Mouse (Mus musculus): Measurements from ENCODE around the gene Zfp981. TPM values are rescaled to one million over a fixed set of nuclear protein-coding genes. Genes with fewer than 3 reads are reported as not detected.
"Not testable (repeated sequence)": the region's sequence is repeated elsewhere in the genome, so short reads cannot be mapped to it uniquely, and the experiment has no call there.

Gene Zfp981
- polyA plus RNA-seq, 1 experiment, result 26.1 TPM

DNA sequence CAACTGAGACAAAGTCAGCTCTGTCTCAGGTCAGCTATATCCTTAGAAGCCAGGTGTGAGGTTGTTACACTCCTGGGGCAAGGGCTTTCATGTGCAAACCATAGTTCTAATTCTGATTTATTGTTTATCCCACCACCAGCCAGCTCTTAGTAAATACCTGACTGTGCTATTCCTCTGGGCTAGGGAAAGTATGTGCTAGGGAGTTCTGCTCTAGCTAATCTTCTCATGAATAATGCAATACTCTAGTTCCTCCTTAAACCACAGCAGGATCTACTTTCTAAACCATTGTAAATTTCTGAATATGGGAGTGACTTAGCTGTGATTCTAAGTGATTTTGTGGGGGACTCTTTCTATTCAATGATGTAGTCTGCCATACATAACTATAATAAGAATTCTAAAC is 9.4 kb upstream of the Zfp981 start:
- Histone ChIP-seq H3K4me3 (replicated peaks; ENCODE audit: control insufficient read depth, low read depth, low read length) (no peak overlapping the region), H3K27ac (ENCODE audit: control insufficient read depth, insufficient read depth, low read depth, low read length, poor library complexity) (no peak overlapping the region), H3K4me1 (ENCODE audit: control insufficient read depth, insufficient read depth, low read length) (no peaks in the 10 kb centered on the region)
- TF ChIP-seq CTCF (IDR thresholded peaks at IDR 0.05; ENCODE audit: control insufficient read depth, insufficient read depth, low read length), result no peak
- no peak for TF ChIP-seq POLR2A (IDR thresholded peaks at IDR 0.05; ENCODE audit: borderline replicate concordance, control insufficient read depth, low read depth, low read length)

DNA sequence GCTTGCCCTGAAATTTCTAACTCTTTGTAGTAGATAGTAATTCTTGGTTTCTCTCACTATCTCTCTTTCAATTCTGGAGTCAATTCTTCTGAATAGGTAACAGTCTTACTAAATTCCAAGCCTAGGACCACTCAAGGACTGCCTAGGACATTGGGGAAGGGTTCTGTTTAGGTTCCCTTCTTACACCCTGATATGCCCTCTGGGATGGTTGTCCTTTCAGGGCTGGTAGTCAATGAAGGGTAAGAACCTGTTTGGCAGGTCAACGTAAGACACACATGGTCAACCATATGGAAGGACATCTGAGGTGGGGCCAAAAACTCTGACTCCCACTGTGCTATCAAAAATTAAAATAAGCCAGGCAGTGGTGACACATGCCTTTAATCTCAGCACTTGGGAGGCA is 9.0 kb upstream of the Zfp981 start:
- TF ChIP-seq CTCF (IDR thresholded peaks at IDR 0.05; ENCODE audit: control insufficient read depth, insufficient read depth, low read length) (no peak), POLR2A (IDR thresholded peaks at IDR 0.05; ENCODE audit: borderline replicate concordance, control insufficient read depth, low read depth, low read length) (no peak)
- Histone ChIP-seq H3K4me3 (replicated peaks; ENCODE audit: control insufficient read depth, low read depth, low read length) (no peak overlapping the region), H3K27ac (ENCODE audit: control insufficient read depth, insufficient read depth, low read depth, low read length, poor library complexity) (no peak overlapping the region), H3K4me1 (ENCODE audit: control insufficient read depth, insufficient read depth, low read length) (no peaks in the 10 kb centered on the region)
- WGBS, result 46% methylated on average over 1 of the region's 1 CpGs

- not testable (repeated sequence) for H3K4me3 ChIP-seq (replicated peaks; ENCODE audit: control insufficient read depth, low read depth, low read length); H3K27ac ChIP-seq (ENCODE audit: control insufficient read depth, insufficient read depth, low read depth, low read length, poor library complexity); H3K4me1 ChIP-seq (ENCODE audit: control insufficient read depth, insufficient read depth, low read length)
- WGBS, result 77% methylated on average over 6 of the region's 6 CpGs
Observed at GRCm38 (mm10) chr4:146493319-146493907, 8.4 kb upstream of the Zfp981 start.

DNA sequence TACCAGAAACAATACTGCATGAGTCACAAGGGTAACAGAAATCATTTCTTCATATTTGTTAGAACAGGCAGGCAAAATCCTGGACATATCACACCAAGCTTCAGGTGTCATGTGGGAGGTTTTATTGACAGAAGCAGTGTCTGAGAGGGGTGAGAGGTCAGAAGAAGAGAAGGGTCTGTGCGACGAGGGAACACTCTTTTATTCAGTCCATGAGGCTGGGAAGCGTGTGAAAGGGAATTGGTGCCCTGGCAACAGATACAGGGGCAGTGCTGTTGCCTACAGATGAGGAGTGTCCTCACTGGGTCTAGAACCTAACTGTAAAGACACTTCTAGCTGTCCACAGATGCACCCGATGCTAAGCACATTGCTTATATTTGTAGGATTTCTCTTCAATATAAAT is 6.8 kb upstream of the Zfp981 start:
- 63% methylated on average over 4 of the region's 4 CpGs for WGBS
- no peak overlapping the region for H3K4me3 ChIP-seq (replicated peaks; ENCODE audit: control insufficient read depth, low read depth, low read length)
- no peaks in the 10 kb centered on the region for H3K4me1 ChIP-seq (ENCODE audit: control insufficient read depth, insufficient read depth, low read length)
- TF ChIP-seq POLR2A (IDR thresholded peaks at IDR 0.05; ENCODE audit: borderline replicate concordance, control insufficient read depth, low read depth, low read length) (no peak), CTCF (IDR thresholded peaks at IDR 0.05; ENCODE audit: control insufficient read depth, insufficient read depth, low read length) (no peak)
- H3K27ac ChIP-seq (ENCODE audit: control insufficient read depth, insufficient read depth, low read depth, low read length, poor library complexity), result no peak overlapping the region

- not testable (repeated sequence) for H3K4me3 ChIP-seq (replicated peaks; ENCODE audit: control insufficient read depth, low read depth, low read length); H3K27ac ChIP-seq (ENCODE audit: control insufficient read depth, insufficient read depth, low read depth, low read length, poor library complexity); H3K4me1 ChIP-seq (ENCODE audit: control insufficient read depth, insufficient read depth, low read length)
- WGBS, result 70% methylated on average over 9 of the region's 9 CpGs
Observed at GRCm38 (mm10) chr4:146497695-146498275, 4.0 kb upstream of the Zfp981 start.

- H3K27ac ChIP-seq (ENCODE audit: control insufficient read depth, insufficient read depth, low read depth, low read length, poor library complexity); H3K4me1 ChIP-seq (ENCODE audit: control insufficient read depth, insufficient read depth, low read length); H3K4me3 ChIP-seq (replicated peaks; ENCODE audit: control insufficient read depth, low read depth, low read length): not testable (repeated sequence)
- 94% methylated on average over 22 of the region's 24 CpGs for WGBS
Observed at GRCm38 (mm10) chr4:146509029-146509428, 7.2 kb downstream of the Zfp981 start.

DNA sequence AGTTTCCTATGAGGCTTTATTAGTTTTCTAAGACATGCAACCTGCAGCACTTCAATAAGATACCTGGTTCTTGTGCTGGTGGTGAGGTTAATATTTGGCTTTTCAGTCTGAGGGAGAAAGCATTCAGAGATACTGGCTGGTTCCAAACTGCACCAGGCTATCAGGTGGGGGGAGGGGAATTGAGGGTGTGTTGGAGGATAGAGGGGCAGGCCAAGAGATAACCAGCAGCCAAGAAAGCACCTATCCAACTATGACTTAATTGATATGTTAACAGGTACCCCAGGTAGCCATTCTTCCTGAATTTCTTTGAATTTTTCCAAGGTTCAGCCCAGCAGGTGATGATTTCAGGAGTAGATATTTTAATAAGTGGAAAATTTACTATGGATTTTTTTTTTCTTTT is 10.0 kb downstream of the Zfp981 start:
- H3K4me1 ChIP-seq (ENCODE audit: control insufficient read depth, insufficient read depth, low read length); H3K4me3 ChIP-seq (replicated peaks; ENCODE audit: control insufficient read depth, low read depth, low read length); H3K27ac ChIP-seq (ENCODE audit: control insufficient read depth, insufficient read depth, low read depth, low read length, poor library complexity): not testable (repeated sequence)

DNA sequence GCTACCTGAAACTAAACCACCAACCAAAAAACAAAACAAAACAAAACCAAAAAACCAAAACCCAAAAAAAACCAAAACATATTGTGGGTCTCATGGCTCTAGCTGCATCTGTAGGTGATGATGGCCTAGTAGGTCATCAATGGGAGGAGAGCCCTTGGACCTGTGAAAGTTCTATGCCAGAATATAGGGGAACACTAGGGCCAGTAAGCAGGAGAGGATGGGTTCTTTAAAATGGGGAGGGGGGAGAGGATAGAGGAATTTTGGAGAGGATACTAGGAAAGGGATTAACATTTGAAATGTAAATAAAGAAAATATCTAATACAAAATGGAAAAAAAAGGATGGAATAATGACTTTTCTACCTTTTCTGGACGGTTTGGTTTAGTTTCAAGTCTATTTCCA is 14.6 kb downstream of the Zfp981 start:
- no peaks in the 10 kb centered on the region for H3K4me1 ChIP-seq (ENCODE audit: control insufficient read depth, insufficient read depth, low read length)
- TF ChIP-seq CTCF (IDR thresholded peaks at IDR 0.05; ENCODE audit: control insufficient read depth, insufficient read depth, low read length) (no peak), POLR2A (IDR thresholded peaks at IDR 0.05; ENCODE audit: borderline replicate concordance, control insufficient read depth, low read depth, low read length) (no peak)
- 42% methylated on average over 1 of the region's 1 CpGs for WGBS
- H3K4me3 ChIP-seq (replicated peaks; ENCODE audit: control insufficient read depth, low read depth, low read length), result no peak overlapping the region
- no peak overlapping the region for H3K27ac ChIP-seq (ENCODE audit: control insufficient read depth, insufficient read depth, low read depth, low read length, poor library complexity)

GRCm38 (mm10) chr4:146517150-146517549 is 15.3 kb downstream of the Zfp981 start:
- not testable (repeated sequence) for H3K4me3 ChIP-seq (replicated peaks; ENCODE audit: control insufficient read depth, low read depth, low read length)
- 51% methylated on average over 2 of the region's 2 CpGs for WGBS

DNA sequence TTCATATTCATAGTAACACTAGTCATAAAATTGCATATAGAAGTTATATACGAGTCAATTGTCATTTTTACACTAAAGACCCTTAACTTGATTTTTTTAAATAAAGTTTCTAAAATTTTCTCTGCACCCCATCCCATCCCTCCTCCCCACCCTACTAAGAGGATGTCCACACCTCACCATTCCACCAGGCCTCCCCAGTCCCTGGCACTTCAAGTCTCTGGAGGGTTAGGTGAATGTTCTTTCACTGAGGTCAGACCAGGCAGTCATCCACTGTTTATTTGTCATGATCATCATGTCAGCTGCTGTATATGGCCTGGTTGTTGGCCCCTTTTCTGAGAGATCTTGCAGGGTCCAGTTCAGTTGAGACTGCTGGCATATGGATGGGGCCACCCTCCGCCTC is 18.9 kb downstream of the Zfp981 start:
- TF ChIP-seq CTCF (IDR thresholded peaks at IDR 0.05; ENCODE audit: control insufficient read depth, insufficient read depth, low read length) (no peak), POLR2A (IDR thresholded peaks at IDR 0.05; ENCODE audit: borderline replicate concordance, control insufficient read depth, low read depth, low read length) (no peak)
- Histone ChIP-seq H3K4me3 (replicated peaks; ENCODE audit: control insufficient read depth, low read depth, low read length) (no peak overlapping the region), H3K27ac (ENCODE audit: control insufficient read depth, insufficient read depth, low read depth, low read length, poor library complexity) (no peak overlapping the region), H3K4me1 (ENCODE audit: control insufficient read depth, insufficient read depth, low read length) (no peaks in the 10 kb centered on the region)
- 75% methylated on average over 2 of the region's 2 CpGs for WGBS

More at GRCm38 (mm10) chr4:146517150-146517549, 15.3 kb downstream of the Zfp981 start:
- not testable (repeated sequence) for H3K4me1 ChIP-seq (ENCODE audit: control insufficient read depth, insufficient read depth, low read length); H3K27ac ChIP-seq (ENCODE audit: control insufficient read depth, insufficient read depth, low read depth, low read length, poor library complexity)

All from bone marrow, adult 2 months (tissue).